Mouse (Mus musculus): ENCODE measurements around the gene Rgl3. TPM values are rescaled to one million over a fixed set of nuclear protein-coding genes. Genes with fewer than 3 reads are reported as not detected.
A peak's percentile ranks its signal among the peaks of the same experiment; 100 is the strongest.

The Rgl3 gene
- total and polyA plus RNA-seq, 2 experiments from 2014 or later, result 0.63 to 11.4 TPM

DNA sequence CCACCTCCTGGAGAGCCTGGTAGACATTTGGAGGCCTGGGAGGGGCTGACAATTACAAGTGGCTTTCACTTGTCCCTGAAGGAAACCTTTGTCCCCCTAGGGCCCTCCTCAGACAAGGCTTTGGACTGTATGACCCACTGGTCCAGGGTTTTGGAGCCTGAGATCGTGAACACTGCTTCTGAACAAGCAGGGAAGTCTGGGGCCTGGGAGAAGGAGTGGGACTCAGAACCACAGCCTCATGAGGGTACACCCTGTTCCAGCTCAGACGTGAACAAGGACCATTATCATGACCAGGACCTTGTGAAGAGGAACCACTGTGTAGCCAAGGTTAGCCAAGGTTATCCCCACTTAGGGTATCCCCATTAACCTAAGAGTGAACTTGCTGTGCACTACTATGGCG is 60.0 kb downstream of the Rgl3 start:
- no peaks in the 10 kb centered on the region for H3K27me3 ChIP-seq (ENCODE audit: control insufficient read depth, insufficient read depth, low read length)
- H3K4me3 ChIP-seq (ENCODE audit: low read depth, low read length), result no peak overlapping the region
- H3K4me1 ChIP-seq (ENCODE audit: control insufficient read depth, insufficient read depth), result peaks cover 15% of the 10 kb centered on the region
- ATAC-seq (ENCODE audit: insufficient read depth, low read depth), result no peak
- WGBS, result 71% methylated on average over 3 of the region's 3 CpGs
- H3K9me3 ChIP-seq (replicated peaks; ENCODE audit: control insufficient read depth, low read length), result no peaks in the 10 kb centered on the region
- no peak overlapping the region for H3K9ac ChIP-seq (replicated peaks; ENCODE audit: low read depth, low read length)
- no peaks in the 10 kb centered on the region for H3K36me3 ChIP-seq (replicated peaks; ENCODE audit: control insufficient read depth, insufficient read depth, low read length)
- no peak overlapping the region for H3K4me2 ChIP-seq (ENCODE audit: low read depth, low read length)
- DNase-seq (ENCODE audit: low spot score), result no peak
- H3K27ac ChIP-seq (ENCODE audit: low read depth), result no peak overlapping the region
- TF ChIP-seq EP300 (IDR thresholded peaks at IDR 0.05; ENCODE audit: low read depth) (no peak), CTCF (IDR thresholded peaks at IDR 0.05; ENCODE audit: low read depth) (no peak)

DNA sequence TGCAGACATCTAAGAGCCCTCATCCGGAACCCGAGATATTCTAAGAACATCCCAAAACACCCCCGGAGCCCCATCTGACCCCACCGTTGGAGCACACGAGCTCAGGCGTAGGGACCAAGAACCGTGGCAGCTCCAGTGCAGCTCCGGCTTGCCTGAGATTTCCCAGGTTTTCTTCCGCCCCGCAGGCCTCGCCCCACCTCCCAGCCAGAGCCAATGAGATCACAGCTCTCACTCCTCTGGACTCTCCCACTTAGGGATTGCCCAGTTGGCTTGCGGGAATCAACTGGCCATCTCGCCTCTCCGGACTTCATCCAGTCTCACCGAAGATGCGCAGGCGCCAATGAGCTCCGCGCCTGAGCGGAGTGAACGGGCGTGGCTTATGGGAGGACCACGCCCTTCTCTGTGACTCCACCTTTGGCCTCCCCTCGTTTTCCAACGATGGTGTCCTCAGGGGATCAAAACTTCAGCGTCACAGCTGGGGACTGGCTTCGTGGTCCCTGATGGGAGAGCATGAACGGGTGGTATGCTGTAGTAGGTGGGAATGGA is 62.0 kb downstream of the Rgl3 start, which contains the start of the genes Ccdc159 and Tmem205:
Gene Ccdc159 (plus strand): TSS at position 264 of the 546 bp plus-strand sequence.
Gene Tmem205 (minus strand): TSS at position 349 of the 546 bp plus-strand sequence.
- Histone ChIP-seq H3K36me3 (replicated peaks; ENCODE audit: control insufficient read depth, insufficient read depth, low read length) (no peaks in the 10 kb centered on the region), H3K9ac (replicated peaks; ENCODE audit: low read depth, low read length) (peak within 1 kb of the TSS; percentile 67), H3K4me3 (ENCODE audit: low read depth, low read length) (peak within 1 kb of the TSS; percentile 57), H3K27ac (ENCODE audit: low read depth) (peak within 1 kb of the TSS; percentile 80), H3K27me3 (ENCODE audit: control insufficient read depth, insufficient read depth, low read length) (no peaks in the 10 kb centered on the region), H3K4me1 (ENCODE audit: control insufficient read depth, insufficient read depth) (peaks cover 24% of the 10 kb centered on the region), H3K9me3 (replicated peaks; ENCODE audit: control insufficient read depth, low read length) (no peaks in the 10 kb centered on the region), H3K4me2 (ENCODE audit: low read depth, low read length) (peak within 1 kb of the TSS; percentile 77)
- ATAC-seq (ENCODE audit: insufficient read depth, low read depth), result peak; percentile 91
- TF ChIP-seq CTCF (IDR thresholded peaks at IDR 0.05; ENCODE audit: low read depth) (no peak), EP300 (IDR thresholded peaks at IDR 0.05; ENCODE audit: low read depth) (no peak)
- under 1% methylated on average over 28 of the region's 28 CpGs for WGBS
- DNase-seq (ENCODE audit: low spot score), result peak; percentile 99

- DNase-seq (ENCODE audit: low spot score) (peak; percentile 17), ATAC-seq (ENCODE audit: insufficient read depth, low read depth) (no peak)
- WGBS, result 2% methylated on average over 6 of the region's 6 CpGs
- Histone ChIP-seq H3K27ac (ENCODE audit: low read depth) (peak overlapping the region; percentile 80), H3K4me2 (ENCODE audit: low read depth, low read length) (peak overlapping the region; percentile 77), H3K4me3 (ENCODE audit: low read depth, low read length) (peak overlapping the region; percentile 57), H3K9me3 (replicated peaks; ENCODE audit: control insufficient read depth, low read length) (no peaks in the 10 kb centered on the region), H3K36me3 (replicated peaks; ENCODE audit: control insufficient read depth, insufficient read depth, low read length) (no peaks in the 10 kb centered on the region), H3K9ac (replicated peaks; ENCODE audit: low read depth, low read length) (peak overlapping the region; percentile 67), H3K27me3 (ENCODE audit: control insufficient read depth, insufficient read depth, low read length) (no peaks in the 10 kb centered on the region), H3K4me1 (ENCODE audit: control insufficient read depth, insufficient read depth) (peaks cover 24% of the 10 kb centered on the region)
- TF ChIP-seq CTCF (IDR thresholded peaks at IDR 0.05; ENCODE audit: low read depth), result no peak
- TF ChIP-seq EP300 (IDR thresholded peaks at IDR 0.05; ENCODE audit: low read depth), result no peak
These were observed 62.5 kb downstream of the Rgl3 start for GRCm38 (mm10) chr9:21926784-21927183.

DNA sequence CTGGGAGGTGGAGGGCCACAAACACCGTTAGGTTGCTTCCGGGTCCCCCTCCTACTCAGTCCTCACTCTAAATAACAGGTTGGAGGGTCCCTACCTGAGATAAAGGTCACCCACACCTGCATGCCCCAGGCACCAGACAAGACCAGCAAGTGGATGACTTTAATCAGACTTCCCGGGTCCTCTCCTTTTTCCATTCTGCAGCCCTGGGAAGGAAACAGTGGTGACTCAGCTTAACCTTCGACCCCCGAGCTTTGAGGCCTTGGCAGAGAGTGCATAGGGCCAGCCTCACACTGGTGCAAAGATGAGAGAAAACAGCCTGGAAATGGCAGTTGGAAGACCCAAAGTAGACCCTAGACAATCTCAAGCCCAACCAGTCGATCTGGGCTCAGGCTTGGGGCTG is 63.1 kb downstream of the Rgl3 start:
- H3K27ac ChIP-seq (ENCODE audit: low read depth), result 0 out of 2 replicates have a peak overlapping the region, but pooled peaks have one; percentile 11
- DNase-seq (ENCODE audit: low spot score) (no peak), ATAC-seq (ENCODE audit: insufficient read depth, low read depth) (no peak)
- H3K36me3 ChIP-seq (replicated peaks; ENCODE audit: control insufficient read depth, insufficient read depth, low read length), result no peaks in the 10 kb centered on the region
- H3K27me3 ChIP-seq (ENCODE audit: control insufficient read depth, insufficient read depth, low read length), result no peaks in the 10 kb centered on the region
- H3K9ac ChIP-seq (replicated peaks; ENCODE audit: low read depth, low read length), result peak overlapping the region; percentile 67; the same call in 1 of the 2 replicates
- 68% methylated on average over 6 of the region's 6 CpGs for WGBS
- no peaks in the 10 kb centered on the region for H3K9me3 ChIP-seq (replicated peaks; ENCODE audit: control insufficient read depth, low read length)
- H3K4me2 ChIP-seq (ENCODE audit: low read depth, low read length), result peak overlapping the region; percentile 77
- no peak overlapping the region for H3K4me3 ChIP-seq (ENCODE audit: low read depth, low read length)
- H3K4me1 ChIP-seq (ENCODE audit: control insufficient read depth, insufficient read depth), result peaks cover 24% of the 10 kb centered on the region
- TF ChIP-seq CTCF (IDR thresholded peaks at IDR 0.05; ENCODE audit: low read depth) (no peak), EP300 (IDR thresholded peaks at IDR 0.05; ENCODE audit: low read depth) (no peak)

DNA sequence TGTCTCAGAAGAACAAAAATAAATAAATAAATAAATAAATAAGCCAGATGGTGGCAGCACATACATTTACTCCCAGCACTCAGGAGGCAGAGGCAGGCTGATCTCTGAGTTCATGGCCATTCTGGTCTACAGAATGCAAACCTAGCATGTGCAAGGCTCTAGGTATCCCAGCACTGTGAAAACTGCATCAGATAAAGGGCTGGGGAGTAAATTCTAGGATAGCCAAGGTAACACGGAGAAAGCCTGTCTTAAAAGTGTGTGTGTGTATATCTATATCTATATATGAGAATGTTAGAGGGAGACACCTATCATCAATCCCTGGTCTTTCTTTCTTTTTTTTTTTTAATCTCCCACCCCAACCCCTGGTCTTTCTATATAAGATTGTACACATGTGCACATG is 63.7 kb downstream of the Rgl3 start:
- DNase-seq (ENCODE audit: low spot score), result no peak
- H3K36me3 ChIP-seq (replicated peaks; ENCODE audit: control insufficient read depth, insufficient read depth, low read length), result no peaks in the 10 kb centered on the region
- no peak overlapping the region for H3K27ac ChIP-seq (ENCODE audit: low read depth)
- peaks cover 24% of the 10 kb centered on the region for H3K4me1 ChIP-seq (ENCODE audit: control insufficient read depth, insufficient read depth)
- no peak overlapping the region for H3K9ac ChIP-seq (replicated peaks; ENCODE audit: low read depth, low read length)
- H3K9me3 ChIP-seq (replicated peaks; ENCODE audit: control insufficient read depth, low read length), result no peaks in the 10 kb centered on the region
- WGBS, result 92% methylated on average over 1 of the region's 1 CpGs
- H3K27me3 ChIP-seq (ENCODE audit: control insufficient read depth, insufficient read depth, low read length), result no peaks in the 10 kb centered on the region
- H3K4me2 ChIP-seq (ENCODE audit: low read depth, low read length), result no peak overlapping the region
- H3K4me3 ChIP-seq (ENCODE audit: low read depth, low read length), result no peak overlapping the region
- no peak for TF ChIP-seq CTCF (IDR thresholded peaks at IDR 0.05; ENCODE audit: low read depth)
- no peak for TF ChIP-seq EP300 (IDR thresholded peaks at IDR 0.05; ENCODE audit: low read depth)
- ATAC-seq (ENCODE audit: insufficient read depth, low read depth), result no peak

DNA sequence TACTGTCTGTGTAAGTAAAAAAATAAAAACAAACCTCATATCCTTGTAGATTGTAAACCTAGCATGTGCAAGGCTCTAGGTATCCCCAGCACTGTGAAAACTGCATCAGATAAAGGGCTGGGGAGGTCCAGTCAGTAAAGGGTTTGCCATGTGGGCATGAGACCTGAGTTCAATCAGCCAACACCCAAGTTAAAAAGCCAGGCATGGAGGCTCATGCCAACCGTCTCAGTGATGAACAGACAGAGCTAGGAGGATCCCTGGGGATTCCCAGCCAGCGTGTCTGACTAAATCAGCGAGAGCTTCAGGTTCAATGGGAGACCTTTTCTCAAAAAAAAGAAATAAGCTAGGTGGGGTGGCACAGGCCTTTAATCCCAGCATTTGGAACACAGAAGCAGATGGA is 64.2 kb downstream of the Rgl3 start:
- Histone ChIP-seq H3K4me1 (ENCODE audit: control insufficient read depth, insufficient read depth) (peaks cover 24% of the 10 kb centered on the region), H3K27me3 (ENCODE audit: control insufficient read depth, insufficient read depth, low read length) (no peaks in the 10 kb centered on the region), H3K4me3 (ENCODE audit: low read depth, low read length) (no peak overlapping the region), H3K27ac (ENCODE audit: low read depth) (no peak overlapping the region), H3K36me3 (replicated peaks; ENCODE audit: control insufficient read depth, insufficient read depth, low read length) (no peaks in the 10 kb centered on the region), H3K9ac (replicated peaks; ENCODE audit: low read depth, low read length) (no peak overlapping the region), H3K9me3 (replicated peaks; ENCODE audit: control insufficient read depth, low read length) (no peaks in the 10 kb centered on the region), H3K4me2 (ENCODE audit: low read depth, low read length) (no peak overlapping the region)
- TF ChIP-seq EP300 (IDR thresholded peaks at IDR 0.05; ENCODE audit: low read depth) (no peak), CTCF (IDR thresholded peaks at IDR 0.05; ENCODE audit: low read depth) (no peak)
- 85% methylated on average over 3 of the region's 3 CpGs for WGBS
- DNase-seq (ENCODE audit: low spot score), result no peak
- no peak for ATAC-seq (ENCODE audit: insufficient read depth, low read depth)

All from heart, postnatal 0 days (tissue).